Mouse (Mus musculus): ENCODE results near the gene C77080.

DNA sequence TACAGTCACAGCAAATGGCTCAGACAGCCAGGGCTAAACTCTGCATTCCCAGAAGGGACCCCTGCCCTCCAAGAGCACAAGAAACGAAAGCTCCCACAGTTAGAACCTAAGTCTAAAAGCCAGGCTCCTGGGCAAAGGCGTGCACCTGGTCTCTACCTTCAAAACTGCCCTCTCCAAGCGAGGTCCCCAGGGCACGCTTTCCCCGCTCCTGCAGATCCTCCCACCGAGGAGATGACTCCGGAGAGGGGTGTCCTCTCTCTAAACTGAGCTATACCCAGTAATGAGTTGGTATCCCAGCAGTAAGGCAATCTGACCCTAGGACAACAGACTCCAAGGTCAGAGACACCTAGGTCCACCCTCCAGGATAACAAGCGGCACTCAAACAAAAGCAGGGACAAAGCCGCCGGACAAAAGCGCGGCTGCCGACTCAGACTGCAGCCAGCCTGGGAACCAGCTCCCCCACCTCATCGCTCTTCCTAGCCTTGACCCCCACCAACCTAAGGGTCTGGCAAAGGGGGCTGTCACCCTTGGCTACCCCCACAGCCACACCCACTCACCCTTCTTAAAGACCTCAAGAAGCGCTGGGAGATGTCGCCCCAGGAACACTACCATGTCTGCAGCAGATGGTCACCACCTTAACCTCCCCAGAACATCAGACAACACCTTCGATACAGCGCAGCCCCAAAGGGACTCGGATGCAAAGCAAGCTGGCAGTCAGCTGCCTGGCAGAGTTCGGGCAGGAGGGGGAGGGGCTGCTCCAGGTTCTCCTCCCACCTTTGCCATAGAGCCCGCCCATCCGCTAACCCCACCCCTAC lies 33.8 kb downstream of the C77080 start:
- no peak for TF ChIP-seq CTCF (IDR thresholded peaks at IDR 0.05; ENCODE audit: low read depth)
- TF ChIP-seq EP300 (IDR thresholded peaks at IDR 0.05; ENCODE audit: low read depth), result no peak

Measured in liver, embryonic 14.5 days (tissue).